In genomic region chr7:114802576-114802975, GRCm38 (mm10) we compare ENCODE assay signal across 22 mouse cellular contexts. TPM values are rescaled to one million over a fixed set of nuclear protein-coding genes. Genes with fewer than 3 reads are reported as not detected.
A peak's percentile ranks its signal among the peaks of the same experiment; 100 is the strongest.
DNase-seq lines count a peak whose midpoint lies in the region; ATAC-seq lines count a peak whose summit lies in the region.
"Had no signal": no experiment of that assay in that cellular context is flagged by ENCODE, and none has a peak within 500 bp of the region (broad histone marks: within the 10 kb centered on the region; RNA-seq: fewer than 3 reads in every experiment).

No protein-coding gene starts in this region.

- 62% methylated on average over 8 of the region's 8 CpGs for WGBS in forebrain, embryonic 14.5 days
- 78% methylated on average over 8 of the region's 8 CpGs for WGBS in forebrain, embryonic 11.5 days

- H3K27me3 ChIP-seq in forebrain, embryonic 14.5 days (replicated peaks; ENCODE audit: control insufficient read depth, insufficient read depth, low read length): no peaks in the 10 kb centered on the region
- no peaks in the 10 kb centered on the region for H3K27me3 ChIP-seq in forebrain, embryonic 11.5 days (ENCODE audit: control insufficient read depth, insufficient read depth, low read length)
- H3K27me3 ChIP-seq: CH12.LX; embryonic facial prominence, embryonic 13.5 days; midbrain, embryonic 13.5 days; neural tube, embryonic 12.5 days had no signal

- H3K27ac ChIP-seq in forebrain, embryonic 14.5 days (ENCODE audit: low read depth, low read length): no peak overlapping the region
- H3K27ac ChIP-seq in forebrain, embryonic 11.5 days (ENCODE audit: low read depth, low read length): no peak overlapping the region
- H3K27ac ChIP-seq: embryonic facial prominence, embryonic 13.5 days; hindbrain, embryonic 10.5 days; kidney, postnatal 0 days; midbrain, embryonic 13.5 days; neural tube, embryonic 12.5 days had no signal

- H3K9ac ChIP-seq in forebrain, embryonic 14.5 days (ENCODE audit: low read length): no peak overlapping the region
- H3K9ac ChIP-seq in forebrain, embryonic 11.5 days (ENCODE audit: low read length): no peak overlapping the region
- H3K9ac ChIP-seq: embryonic facial prominence, embryonic 13.5 days; midbrain, embryonic 13.5 days; neural tube, embryonic 12.5 days had no signal

- no peaks in the 10 kb centered on the region for H3K4me1 ChIP-seq in forebrain, embryonic 14.5 days (ENCODE audit: control insufficient read depth, insufficient read depth, low read length)
- no peaks in the 10 kb centered on the region for H3K4me1 ChIP-seq in forebrain, embryonic 11.5 days (replicated peaks; ENCODE audit: control insufficient read depth, insufficient read depth, low read length)
- H3K4me1 ChIP-seq: embryonic facial prominence, embryonic 13.5 days; hindbrain, embryonic 10.5 days; midbrain, embryonic 13.5 days; neural tube, embryonic 12.5 days had no signal

- 0 out of 2 replicates have a peak, but pooled peaks have one; percentile 10 for ATAC-seq in forebrain, embryonic 14.5 days
- no peak for ATAC-seq in forebrain, embryonic 11.5 days (replicated peaks; ENCODE audit: low FRiP score)
- ATAC-seq: midbrain, embryonic 13.5 days had no signal

- no peaks in the 10 kb centered on the region for H3K36me3 ChIP-seq in forebrain, embryonic 14.5 days (ENCODE audit: control insufficient read depth, insufficient read depth, low read length)
- H3K36me3 ChIP-seq in forebrain, embryonic 11.5 days (ENCODE audit: control insufficient read depth, insufficient read depth, low read length): no peaks in the 10 kb centered on the region
- H3K36me3 ChIP-seq: embryonic facial prominence, embryonic 13.5 days; hindbrain, embryonic 10.5 days; midbrain, embryonic 13.5 days; neural tube, embryonic 12.5 days had no signal

- no peaks in the 10 kb centered on the region for H3K9me3 ChIP-seq in forebrain, embryonic 14.5 days (replicated peaks; ENCODE audit: control insufficient read depth, low read length)
- no peaks in the 10 kb centered on the region for H3K9me3 ChIP-seq in forebrain, embryonic 11.5 days (ENCODE audit: control insufficient read depth, low read length)
- H3K9me3 ChIP-seq: embryonic facial prominence, embryonic 13.5 days; hindbrain, embryonic 10.5 days; midbrain, embryonic 13.5 days; neural tube, embryonic 12.5 days had no signal

- no peak overlapping the region for H3K4me3 ChIP-seq in forebrain, embryonic 14.5 days (ENCODE audit: low read depth, low read length)
- H3K4me3 ChIP-seq in forebrain, embryonic 11.5 days (ENCODE audit: low read depth, low read length): no peak overlapping the region
- H3K4me3 ChIP-seq: embryonic facial prominence, embryonic 13.5 days; hindbrain, embryonic 10.5 days; midbrain, embryonic 13.5 days; neural tube, embryonic 12.5 days had no signal

- DNase-seq in forebrain, embryonic 14.5 days (ENCODE audit: low spot score): peak; percentile 48
- DNase-seq in forebrain, embryonic 11.5 days (ENCODE audit: low spot score): no peak
- peak; percentile 29 for DNase-seq in brain, adult 2 months (ENCODE audit: low read depth, low spot score)
- DNase-seq in layer of hippocampus, adult 11-12 months (ENCODE audit: low spot score): peak; percentile 29
- peak; percentile 11 to 57 for DNase-seq in layer of hippocampus, postnatal 14 days (ENCODE audit: low spot score in 2 of 2)
- DNase-seq in gastrocnemius, postnatal 4 days (ENCODE audit: low spot score in 2 of 2): no peak
- DNase-seq in adrenal gland, adult 8-10 months: no peak
- DNase-seq: cerebellum, adult 9-11 months; gastrocnemius, postnatal 25 days; kidney, adult 18-20 months; left cerebral cortex, postnatal 4 days; liver; lung, postnatal 10 days; thymus, postnatal 25 days had no signal

- no peak overlapping the region for H3K4me2 ChIP-seq in forebrain, embryonic 14.5 days (ENCODE audit: low read length)
- H3K4me2 ChIP-seq in forebrain, embryonic 11.5 days (ENCODE audit: low read depth, low read length, severe bottlenecking): no peak overlapping the region
- H3K4me2 ChIP-seq: embryonic facial prominence, embryonic 13.5 days; midbrain, embryonic 13.5 days; neural tube, embryonic 12.5 days had no signal

RNA-seq across cellular contexts. Expression of gene Insc, which starts 59.1 kb away (rescaled TPM):
- polyA plus RNA-seq in forebrain, embryonic 14.5 days (2014; fragmentation: Nextera tagmentation; extraction: Ambion mirVana): 1.0 and 1.9 TPM in 2 replicates
- polyA plus RNA-seq in forebrain, embryonic 11.5 days (2014; fragmentation: Nextera tagmentation; extraction: Ambion mirVana): 0.89 and 1.1 TPM in 2 replicates
- total RNA-seq in layer of hippocampus, postnatal 14 days (2021): 1 to 10 TPM; 2.3 to 6.2 TPM
- total RNA-seq in gastrocnemius, postnatal 4 days (2021): 1 to 10 TPM; 5.8 to 8.6 TPM
- total RNA-seq in adrenal gland, adult 8-10 months (2022): 1 to 10 TPM in 3 of 4 experiments, under 1 TPM in 1; 0.81 to 2.5 (median 1.3) TPM
- total RNA-seq: CH12.LX; megakaryocyte, adult 5-6 weeks; MEL had no signal

Comparison
In these comparisons a context has a peak if more than half of its experiments do, and no peak if none do; other contexts are left out.
1. DNase-seq: peak in forebrain, embryonic 14.5 days (single experiment), brain, adult 2 months (single experiment), layer of hippocampus, adult 11-12 months (single experiment) and layer of hippocampus, postnatal 14 days (2 of 2); none in forebrain, embryonic 11.5 days (single experiment), gastrocnemius, postnatal 4 days (0 of 2) and adrenal gland, adult 8-10 months (single experiment).